Mouse (Mus musculus): ENCODE data around the gene Ckmt2.

The Ckmt2 gene

DNA sequence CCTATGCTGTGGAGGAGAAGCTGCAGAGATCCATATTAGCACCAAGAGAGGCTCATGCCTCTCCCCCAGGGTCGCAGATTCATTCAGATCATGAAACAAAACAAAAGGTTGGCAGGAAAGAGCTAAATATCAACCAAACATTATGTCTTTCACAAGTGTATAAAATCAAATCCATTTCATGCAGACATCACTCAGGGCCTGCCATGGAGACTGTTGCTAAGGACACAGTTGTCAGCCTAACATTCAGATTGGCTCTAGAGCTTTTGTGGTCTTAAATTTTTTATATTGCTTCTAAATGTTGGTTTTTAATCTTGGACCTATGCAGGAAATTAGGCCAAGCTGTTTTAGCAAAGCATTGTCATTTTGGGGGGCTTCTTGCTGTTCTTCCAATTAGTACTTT is 8.1 kb downstream of the Ckmt2 start:
- no peak for DNase-seq

DNA sequence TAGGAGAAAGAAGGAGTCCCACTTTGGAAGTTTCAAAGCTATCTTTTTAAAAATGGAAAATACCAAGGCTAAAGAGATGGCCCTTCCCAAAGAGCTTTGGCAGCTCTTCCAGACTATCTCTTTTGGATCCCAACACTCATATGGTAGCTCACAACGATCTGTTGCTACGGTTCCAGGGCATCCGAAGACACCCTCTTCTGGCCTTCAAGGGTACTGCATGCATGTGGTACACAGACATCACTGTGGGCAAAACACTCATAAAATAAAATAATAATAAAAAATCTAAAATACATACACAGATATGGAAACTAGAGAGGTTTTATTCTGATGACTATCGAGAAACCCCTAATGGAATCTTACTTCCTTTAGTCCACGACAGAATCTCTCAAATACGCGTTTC is 17.9 kb downstream of the Ckmt2 start:
- DNase-seq = peak; percentile 70

DNA sequence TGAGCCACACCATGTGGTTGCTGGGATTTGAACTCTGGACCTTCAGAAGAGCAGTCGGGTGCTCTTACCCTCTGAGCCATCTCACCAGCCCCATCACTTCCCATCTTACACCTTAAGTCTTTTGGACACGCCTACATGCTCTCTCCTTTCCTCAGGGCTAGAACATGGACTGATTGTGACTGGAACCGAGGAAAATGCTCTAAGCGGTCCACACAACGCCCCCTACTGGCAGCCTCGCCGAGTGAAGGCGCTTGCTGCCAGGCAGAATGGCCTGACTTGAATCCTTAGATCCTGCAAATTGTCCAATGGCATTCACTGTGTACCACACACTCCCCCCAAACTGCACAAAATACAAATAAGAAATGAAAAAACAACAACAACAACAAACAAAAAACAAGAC is 19.3 kb downstream of the Ckmt2 start:
- DNase-seq = peak; percentile 72

DNA sequence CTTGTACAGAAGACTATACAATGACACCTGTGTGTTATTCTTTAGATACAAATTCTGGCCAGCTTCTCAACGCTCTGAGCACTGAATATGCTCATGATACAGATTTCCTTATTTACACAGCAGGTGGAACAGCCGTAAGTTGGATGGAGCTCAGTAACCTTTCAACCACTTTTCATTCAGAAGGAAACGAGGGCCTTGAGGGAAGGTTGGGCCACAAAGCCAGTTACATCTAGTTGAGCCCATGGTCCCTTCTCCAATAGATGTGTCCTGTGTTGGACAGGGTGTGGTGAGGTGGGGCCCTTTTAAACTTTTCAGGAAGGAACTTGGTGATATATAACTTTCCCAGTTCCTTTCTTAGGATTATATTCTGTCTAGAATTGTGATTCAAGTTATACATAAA is 22.3 kb downstream of the Ckmt2 start:
- DNase-seq = peak; percentile 48

DNA sequence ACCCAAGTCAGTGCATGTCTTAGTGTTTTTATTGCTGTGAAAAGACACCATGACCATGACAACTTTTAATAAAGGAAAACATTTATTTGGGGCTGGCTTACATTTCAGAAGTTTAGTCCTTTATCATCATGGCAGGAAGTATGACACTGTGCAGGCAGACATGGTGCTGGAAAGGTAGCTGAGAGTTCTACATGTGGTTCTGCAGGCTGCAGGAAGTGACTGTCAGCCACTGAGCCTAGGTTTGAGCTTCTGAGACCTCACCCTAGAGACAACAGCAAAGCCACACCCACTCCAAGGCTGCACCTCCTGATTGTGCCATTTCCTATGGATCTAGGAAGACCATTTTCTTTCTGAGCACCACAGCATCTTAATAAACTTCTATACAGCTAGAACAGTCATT is 48.8 kb downstream of the Ckmt2 start:
- DNase-seq = no peak

DNA sequence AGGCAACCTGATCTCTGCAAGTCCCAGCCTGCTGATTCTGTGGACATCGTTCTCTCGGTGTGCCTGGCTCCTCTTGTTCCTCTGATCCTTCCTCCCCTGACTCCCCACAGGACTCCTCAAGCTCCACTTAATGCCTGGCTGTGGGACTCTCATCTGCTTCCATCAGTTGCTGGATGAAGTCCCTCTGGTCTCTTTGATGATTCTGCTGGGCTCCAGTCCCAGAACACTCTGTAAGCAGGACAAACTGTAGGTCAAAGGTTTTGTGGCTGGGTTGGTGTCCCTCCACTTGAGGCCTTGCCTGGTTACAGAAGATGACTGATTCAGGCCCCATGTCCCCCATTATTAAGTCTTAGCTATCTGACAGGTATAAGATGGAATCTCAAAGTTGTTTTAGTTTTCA is 50.6 kb downstream of the Ckmt2 start:
- DNase-seq = peak; percentile 96

DNA sequence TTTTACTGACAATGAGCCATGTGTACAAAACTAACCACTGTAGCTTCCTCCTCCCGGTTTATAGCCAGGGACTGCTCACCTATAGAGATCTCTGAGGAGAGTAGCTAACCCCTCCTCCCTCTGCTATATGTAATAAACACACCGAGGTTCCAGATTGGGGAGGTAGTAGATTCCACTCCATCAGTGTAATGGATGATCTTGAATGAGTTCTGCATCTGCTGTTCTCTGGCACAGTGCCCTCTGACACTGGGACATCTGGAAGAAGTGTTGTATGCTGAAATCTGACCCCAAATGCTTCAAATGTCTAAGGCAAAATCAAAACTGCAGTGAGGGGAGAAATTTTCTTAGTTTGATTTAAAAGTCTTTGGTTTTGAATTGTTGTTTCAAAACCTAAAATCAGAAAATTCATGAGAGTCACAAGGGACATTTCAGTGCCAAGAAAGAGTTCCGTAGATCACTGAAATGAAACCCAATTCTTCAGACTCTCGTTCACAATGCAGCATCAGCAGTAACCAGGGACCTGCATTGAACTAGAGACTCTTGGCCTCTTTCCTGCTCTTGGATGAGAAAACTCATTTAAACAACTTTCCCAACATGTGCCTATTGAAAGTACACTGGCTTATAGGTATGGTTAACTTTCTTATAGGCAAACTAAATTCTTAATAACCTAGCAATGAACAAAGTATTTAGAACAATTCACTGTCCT is 51.7 kb downstream of the Ckmt2 start:
- peak; percentile 96 for DNase-seq

DNA sequence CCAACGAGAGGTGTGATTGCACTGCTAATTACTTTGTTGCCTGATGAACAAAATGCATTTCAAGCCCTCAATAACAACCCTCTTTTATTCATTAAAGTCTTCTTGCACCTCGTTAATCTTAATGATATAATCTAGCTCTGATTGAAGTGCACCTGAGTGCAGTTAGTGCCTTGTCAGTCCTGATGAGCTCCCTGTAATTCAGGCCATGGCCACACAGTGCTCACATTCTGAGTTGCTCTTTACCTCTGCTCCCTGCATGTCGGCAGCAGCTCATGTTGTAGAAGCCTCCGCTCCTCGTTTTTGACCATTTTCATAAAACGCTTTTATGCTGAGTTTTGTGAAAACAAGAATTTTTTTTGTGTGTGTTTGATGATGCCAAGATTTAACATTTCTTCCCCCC is 53.0 kb downstream of the Ckmt2 start:
- no peak for DNase-seq

DNA sequence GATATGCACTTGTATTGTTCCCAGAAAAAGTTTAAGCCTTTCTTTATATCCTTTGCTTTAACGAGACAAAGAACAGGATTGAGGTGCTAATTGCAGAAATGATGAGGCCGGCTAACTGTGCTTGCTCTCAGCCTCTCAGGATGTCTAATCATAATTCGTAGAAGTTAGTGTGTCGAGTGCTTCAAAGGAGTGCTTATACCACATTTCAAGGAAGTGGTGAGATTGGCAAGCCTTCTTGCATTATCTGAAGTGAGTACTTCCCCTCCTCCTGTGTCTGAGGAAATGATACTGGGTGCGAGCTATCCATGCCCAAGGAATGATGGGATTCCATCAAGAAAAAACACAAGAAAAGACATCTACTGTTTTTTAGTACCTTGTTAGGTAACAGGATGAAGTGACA is 62.0 kb downstream of the Ckmt2 start:
- no peak for DNase-seq

DNA sequence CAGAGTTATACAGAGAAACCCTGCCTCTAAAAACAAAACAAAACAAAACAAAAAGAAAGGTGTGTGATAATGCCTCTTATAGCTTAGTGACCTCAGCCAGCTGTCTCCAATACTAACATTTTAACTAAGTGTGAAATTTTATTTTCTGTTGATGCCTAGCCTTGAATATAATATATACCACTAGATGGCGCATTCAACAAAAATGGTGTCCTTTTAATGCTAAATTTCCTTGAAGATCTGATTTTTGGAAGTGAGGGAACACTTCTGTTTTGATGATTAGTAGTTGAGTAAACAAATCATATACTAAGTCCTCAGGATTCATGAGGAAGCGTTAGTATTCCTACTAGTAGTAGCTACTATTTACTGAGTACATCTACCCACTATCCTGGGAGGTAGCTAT is 67.2 kb downstream of the Ckmt2 start:
- DNase-seq = no peak

DNA sequence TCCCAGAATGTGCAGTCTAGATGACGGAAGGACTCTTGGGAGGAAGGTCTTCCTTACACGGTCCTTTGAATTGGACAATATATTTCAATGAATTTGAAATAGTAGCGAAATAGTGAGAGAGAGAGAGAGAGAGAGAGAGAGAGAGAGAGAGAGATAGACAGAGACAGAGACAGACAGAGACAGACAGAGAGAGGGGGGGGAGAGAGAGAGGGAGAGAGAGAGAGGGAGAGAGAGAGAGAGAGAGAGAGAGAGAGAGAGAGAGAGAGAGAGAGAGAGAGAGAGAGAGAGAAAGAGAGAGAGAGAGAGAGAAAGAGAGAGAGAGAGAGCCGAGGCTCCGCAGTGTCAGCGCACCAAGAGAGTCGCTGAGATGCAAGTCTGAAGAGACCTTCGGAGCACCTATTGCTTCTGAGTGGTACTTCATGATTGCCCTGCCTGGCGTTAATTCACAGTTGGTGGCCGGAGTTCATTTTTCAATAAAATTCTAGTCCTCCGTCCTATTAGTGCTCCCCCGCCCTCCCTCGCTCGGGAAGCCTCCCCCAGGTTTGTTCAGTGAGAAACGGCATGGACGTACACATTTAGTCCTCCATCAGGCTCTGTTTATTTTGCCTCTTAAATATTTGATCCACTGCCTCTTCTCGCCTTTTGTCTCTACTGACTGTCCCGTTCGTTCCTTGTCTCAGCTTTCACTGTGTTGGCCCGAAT is 68.7 kb downstream of the Ckmt2 start:
- DNase-seq = peak; percentile 66

DNA sequence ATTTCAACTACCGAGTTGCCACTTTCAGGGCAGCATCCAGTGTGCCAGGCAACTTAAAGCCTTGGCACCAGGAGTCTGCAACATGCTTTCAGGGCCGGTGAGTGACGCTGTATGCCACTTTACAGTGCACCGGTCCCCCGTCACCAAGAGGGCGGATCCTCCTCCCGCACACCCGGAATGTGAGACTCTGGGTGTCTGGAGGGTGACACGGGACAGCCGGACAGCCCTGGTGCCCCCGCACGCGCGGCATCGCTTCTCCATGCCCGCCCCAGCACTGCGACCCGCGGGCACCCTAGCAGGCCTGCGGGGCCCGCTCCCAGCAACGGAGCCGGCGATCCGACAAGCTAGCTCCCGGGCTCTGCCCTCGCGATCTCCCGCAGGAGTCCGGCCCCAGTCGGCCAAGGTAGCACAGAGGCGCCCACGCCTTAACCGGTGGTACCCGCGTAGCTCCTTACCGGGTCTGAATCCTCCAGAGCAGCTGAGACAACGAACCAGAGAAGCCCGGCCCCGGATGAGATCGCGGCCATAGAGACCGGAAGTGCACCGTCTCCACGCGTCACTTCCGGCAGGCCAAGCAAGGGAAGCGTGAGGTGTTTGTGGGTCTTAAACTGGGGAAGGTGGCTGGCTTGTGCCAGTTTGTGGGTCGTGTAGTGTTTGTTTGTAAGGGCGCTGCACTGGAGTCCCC is 69.4 kb downstream of the Ckmt2 start, which contains the start of gene Zcchc9:
TSS of gene Zcchc9 (minus strand) at position 551 of the 685 bp plus-strand sequence.
- peak; percentile 99 for DNase-seq

Data from heart, adult 11 months (tissue).